Mouse (Mus musculus) right cerebral cortex, postnatal 14 days (tissue): ENCODE results near the gene Kcnc3.

Experiments used
- DNase-seq: peaks from one replicate; pipeline ENCODE4 v3.0.0; 2022

Gene Kcnc3

GRCm38 (mm10) chr7:44598336-44598735 is 7.9 kb downstream of the Kcnc3 start:
- no peak for DNase-seq

- no peak for DNase-seq
Measured at GRCm38 (mm10) chr7:44600691-44601262, 10.3 kb downstream of the Kcnc3 start.

GRCm38 (mm10) chr7:44601646-44602045 is 11.2 kb downstream of the Kcnc3 start:
- DNase-seq = no peak

DNA sequence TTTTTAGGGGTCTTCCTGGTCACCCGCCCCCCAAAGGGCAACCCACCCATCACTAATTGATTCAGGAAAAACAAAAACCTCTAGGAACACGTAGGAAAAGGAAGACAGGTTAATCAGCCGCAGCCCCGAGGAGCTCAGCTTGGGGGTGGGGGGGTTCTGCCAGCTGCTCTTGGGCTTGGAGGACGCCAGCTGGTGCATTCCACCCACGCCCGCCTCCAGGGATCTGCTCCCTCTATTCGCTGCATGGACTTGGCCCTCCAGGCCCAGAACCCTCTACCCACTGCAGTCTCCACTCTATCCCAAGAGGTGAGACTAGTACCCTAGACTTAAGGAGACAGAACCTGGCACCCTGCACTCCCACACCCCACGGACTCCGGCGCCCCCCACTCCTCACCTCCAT is 12.0 kb downstream of the Kcnc3 start:
- DNase-seq = peak; percentile 76

DNA sequence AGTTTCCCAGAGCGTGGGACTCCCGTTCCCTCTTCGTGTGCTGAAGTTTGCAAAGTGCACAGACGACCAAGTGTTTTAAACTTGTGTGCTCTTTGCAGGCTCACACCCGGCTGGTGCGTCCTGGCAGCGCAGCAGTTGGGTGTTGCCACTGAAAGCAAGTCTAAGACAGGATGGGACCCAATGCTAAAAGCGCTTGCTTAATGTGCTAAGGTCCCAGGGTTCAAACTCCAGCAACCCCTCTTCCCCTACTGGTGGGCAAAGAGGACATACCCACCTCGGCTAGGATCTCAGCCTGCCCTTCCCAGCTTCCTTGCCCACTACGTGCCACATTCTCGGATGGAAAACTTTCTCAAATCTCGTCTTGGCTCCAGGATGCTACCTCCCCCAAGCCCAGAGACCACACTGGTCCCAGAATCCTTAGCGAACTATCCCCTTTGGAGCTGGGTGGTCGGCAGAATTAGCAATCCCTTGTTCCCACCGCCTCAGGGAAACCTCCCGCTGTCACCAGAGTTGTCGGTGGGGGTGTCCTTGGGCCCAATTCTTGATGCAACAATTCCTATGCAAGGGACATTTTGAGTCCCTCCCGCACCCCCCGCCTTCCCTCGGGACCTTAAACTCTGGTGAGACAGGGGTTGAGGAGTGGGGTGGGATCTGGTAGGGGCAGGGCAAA is 12.9 kb downstream of the Kcnc3 start:
- DNase-seq = no peak

DNA sequence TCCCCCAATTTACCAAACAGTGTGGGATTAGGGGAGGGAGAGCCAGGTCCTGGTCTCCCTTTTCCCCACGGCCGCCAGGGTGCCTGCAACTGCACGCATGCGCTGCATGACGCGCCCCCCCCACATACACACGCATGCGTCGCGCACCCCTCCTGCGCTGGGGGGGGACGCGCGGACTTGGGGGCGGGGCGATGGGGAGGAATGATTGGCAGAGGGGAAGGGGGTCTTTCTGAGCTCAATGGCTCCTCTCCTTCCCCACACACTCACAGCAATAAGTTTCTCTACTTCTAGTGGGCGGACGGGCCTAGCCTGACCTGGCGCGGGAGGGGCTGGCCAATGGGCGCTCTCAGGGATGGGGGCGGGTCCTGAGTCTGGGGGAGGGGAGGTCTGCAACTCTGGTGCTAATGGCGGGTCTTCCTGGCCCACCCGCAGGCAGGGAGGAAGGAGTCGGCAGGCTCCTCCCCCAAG is 13.7 kb downstream of the Kcnc3 start:
- peak; percentile 62 for DNase-seq

DNA sequence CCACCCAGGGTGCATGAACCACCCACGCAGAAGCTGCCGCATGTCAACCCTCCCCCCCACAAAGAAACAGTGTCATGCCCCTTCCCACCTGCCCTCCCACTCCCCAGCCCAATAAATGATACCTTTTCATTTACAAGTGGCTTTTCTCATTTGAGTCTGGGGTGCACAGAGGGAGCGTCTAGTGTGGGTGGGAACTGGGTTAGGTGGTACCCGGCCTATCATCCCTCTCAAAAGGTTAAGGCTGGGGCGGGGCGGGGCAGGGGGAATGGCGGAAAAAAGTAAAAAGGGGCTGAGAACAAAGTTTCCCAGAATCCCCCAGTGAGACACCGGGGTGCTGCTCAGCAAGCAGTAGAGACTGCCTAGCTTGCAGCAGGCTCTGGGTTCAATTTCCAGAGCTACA is 14.2 kb downstream of the Kcnc3 start:
- no peak for DNase-seq

DNA sequence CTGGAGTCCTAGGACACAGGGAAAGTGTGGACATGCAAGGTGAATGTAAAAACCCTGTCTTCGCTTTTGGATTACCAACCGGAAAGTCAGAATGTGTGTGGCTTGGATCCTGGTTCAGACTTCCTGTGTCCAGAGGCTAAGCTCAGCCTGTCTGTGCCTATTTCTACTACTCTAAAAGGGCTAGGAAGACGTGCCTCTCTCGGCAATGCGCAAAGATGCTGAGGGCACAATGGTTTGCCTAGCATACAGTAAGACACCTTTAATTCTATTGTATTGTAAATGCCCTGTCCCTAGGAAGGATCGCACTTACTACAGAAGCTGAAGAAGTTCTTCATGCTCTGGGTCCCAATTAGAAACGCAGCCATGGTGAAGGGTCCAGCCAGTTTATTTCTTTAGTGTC is 15.0 kb downstream of the Kcnc3 start:
- no peak for DNase-seq

DNA sequence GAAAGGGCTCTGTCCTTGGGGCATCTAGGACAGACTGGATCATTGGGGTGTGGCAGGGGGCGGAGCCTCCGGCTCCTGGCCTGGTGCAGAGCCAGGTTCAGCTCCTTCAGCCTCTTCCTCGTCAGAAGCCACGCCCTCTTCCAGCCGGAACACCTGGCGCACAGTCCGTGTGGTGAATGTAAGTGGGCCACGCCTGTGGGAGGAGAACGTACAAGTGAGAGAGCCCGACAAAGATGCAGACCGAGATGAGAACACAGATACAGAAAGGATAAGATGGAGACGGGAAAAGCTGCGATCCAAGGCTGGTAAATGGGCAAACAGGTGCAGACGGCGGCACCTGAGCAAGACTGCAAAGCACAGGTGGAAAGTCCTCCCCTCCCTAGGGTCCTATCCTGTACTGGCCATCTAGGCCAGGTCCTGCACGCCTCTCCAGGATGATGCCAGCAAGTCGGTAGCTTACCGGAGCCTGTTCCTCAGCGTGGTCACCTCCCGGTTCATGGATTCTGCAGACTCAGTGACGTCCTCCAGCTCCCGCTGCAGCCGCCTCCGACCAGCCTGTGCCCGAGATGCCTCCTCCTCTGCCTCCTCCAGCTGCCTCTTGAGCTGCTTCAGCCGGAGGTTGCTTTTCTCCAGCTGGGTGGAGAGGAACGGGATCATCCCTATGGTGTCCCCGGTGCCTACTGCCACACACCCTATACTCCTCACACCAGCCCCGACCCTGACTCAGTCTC is 15.9 kb downstream of the Kcnc3 start:
- no peak for DNase-seq

DNA sequence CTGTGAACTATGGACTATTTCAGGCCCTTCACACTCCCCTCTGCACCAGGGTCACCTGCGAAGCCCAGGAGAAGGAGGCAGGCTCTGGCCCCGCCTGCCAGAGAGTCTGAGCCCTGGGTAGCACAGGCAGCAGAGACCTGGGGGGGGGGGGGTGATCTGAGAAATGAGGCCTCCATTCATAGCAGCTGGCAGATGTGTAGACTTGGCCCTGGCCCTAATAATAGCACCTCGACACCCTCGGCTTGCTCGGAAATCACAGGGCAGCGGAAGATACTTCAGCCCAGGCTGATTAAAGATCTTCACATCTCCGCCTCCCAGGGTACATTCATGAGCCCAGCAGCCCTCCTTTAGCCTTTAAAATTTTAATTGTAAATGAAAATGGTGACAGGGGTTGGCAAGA is 21.7 kb downstream of the Kcnc3 start:
- DNase-seq = no peak

DNA sequence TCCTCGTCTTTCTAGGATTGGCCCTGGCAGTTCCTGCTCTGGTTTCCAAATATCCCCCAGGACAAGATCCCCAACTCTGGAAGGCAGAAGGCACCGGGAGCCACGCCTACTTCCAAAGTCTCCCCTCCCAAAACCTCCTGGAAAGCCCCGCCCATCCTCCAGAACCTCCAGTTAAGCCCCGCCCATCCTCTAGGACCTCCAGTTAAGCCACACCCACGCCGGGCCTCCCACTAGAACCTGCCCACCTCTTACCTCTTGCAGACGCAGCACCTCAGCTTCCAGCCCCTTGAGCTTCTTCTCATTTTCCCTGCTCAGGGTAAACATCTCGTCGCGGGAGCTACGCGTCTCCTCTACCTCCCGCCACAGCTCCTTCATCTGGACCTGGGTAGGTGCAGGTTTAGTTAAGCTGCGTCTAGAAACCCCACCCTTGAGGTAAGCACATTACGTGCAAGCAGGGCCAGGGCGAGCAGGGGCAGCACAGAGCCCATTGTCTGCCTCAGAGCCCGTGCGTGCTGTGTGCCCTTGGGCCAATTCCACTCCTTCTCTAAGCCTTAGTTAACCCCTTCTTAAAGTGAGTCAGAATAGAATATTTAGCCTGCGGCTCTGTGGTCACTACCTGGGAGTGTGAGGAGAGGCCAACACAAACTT is 23.7 kb downstream of the Kcnc3 start:
- no peak for DNase-seq

- no peak for DNase-seq
Measured at GRCm38 (mm10) chr7:44615309-44615708, 24.8 kb downstream of the Kcnc3 start.

GRCm38 (mm10) chr7:44615987-44616386 is 25.5 kb downstream of the Kcnc3 start:
- DNase-seq = no peak

DNA sequence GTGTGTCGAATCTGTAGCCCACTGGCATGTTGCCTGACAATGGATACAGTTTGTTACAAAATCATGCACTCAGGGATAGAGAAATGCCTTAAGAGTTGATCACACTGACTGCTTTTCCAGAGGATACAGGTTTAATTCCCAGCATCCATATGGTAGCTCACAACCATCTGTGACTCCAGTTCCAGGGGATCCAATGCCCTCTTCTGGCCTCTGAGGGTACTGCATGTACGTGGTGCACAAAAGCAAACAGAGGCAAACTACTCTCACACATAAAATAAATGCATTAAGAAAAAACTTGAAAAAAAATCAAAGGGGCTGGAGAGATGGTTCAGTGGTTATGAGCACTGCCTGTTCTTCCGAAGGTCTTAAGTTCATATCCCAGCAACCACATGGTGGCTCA is 26.6 kb downstream of the Kcnc3 start:
- DNase-seq = no peak

DNA sequence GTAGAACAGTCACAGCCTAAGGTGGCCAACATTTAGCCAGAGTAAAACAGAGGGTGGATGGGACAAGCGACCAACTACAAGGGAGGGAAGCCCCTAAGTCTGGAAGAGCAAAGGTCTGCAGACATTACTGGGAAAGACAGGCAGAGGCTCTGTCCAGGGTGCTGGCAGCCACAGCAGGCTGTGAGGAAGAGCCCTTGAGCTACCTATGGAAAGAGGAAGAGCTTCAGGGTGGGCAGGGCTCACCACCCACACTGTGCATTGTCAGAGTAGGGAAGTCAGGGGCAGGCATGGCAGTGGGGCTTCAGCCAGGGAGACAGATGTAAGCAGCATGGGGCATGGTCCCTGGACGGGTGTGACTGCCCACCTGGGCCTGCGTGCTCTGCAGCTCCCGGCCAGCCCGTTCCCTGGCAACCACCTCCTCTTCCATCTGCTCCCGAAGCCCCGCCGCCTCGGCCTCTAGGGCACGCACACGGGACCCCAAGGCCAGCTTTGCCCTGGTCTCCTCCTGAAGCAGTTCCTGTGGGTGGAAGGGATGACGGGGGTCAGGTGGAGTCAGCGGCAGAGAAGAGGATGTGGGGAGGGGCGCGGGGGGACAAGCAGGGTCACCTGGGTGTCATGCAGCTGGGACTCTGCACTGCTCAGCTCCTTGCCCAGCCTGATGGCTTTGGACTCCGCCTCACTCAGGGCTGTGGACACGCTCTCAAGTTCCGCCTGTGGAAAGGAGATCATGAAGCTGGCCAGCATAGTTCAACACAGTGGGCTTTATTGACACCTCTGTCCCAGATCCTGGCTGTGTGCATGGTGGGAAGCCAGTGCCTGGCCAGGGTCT is 33.5 kb downstream of the Kcnc3 start:
- DNase-seq = no peak

- no peak for DNase-seq
Measured at GRCm38 (mm10) chr7:44624543-44624826, 34.0 kb downstream of the Kcnc3 start.

DNA sequence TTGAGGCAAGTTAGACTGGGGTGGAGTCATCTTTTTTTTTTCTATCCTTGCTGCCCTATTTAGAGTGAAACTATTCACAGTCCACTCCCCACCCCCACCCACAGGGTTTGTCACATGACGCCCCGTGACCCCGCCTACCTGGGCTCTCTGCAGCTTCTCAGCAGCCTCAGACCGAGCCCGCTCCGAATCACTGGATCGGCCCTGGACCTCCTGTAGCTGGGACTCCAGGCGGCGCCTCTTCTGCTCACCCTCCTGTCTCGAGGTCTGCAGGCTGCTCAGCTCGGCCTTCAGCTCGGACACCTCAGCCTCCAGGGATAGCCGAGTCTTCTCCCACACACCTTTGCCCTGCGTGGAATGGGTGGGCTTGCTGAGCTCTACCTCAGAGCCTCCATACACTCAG is 34.4 kb downstream of the Kcnc3 start:
- no peak for DNase-seq

DNA sequence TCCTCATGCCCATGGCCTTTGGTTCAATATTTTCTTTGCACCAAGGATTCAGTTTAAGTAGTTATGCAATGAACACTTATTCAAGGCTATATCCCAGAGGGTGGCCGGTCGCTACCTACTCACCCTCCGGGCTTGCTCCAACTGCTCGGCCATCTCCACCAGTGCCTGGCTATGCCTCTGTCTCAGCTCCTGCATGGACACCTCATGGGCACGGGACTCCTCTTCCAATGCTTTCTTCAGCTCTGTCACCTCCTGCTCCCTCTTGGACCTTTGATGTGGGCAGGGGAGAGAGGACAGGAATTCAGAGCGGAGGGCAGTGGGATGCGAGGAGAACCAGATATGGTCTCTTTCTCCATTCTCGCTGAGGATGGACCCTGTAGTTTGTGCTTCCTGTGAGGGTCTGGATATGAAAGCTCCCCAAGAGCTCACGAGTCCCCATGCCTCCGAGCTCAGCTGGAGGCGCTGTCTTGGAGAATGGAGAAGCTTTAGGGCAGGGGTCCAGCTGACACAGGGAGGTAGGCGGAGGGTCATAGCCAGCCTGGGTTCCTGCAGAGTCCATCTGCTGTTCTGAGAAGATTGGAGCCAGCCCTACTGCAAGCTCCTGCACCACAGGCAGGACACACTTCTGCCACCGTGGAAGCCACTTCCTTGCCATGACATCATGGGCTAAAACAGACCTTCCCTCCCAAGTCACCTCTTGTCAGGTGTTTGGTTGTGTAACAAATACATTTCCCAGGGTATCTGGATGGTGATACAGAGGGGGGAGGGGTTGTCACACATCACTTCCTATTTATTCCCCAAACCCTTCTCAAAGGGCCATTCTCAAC is 35.0 kb downstream of the Kcnc3 start:
- no peak for DNase-seq

GRCm38 (mm10) chr7:44626068-44626385 is 35.6 kb downstream of the Kcnc3 start:
- no peak for DNase-seq

DNA sequence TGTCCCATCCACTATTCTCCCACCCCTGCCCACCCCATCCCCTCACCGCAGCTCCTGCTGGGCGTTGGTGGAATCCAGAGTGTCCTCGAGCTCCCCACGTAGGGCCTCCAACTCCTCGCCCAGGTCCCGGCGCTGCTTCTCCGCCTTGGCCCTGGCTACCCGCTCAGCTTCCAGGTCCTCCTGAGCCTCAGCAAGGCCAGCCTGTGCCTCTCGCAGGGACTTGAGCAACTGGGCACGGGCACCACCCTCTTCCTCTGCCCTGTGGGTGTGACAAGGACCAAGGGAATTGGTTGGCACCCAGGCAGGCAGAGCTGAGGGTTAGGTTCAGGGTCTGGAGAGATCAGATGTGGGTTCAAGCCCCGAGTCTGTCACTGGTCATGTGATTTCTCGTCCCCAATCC is 36.5 kb downstream of the Kcnc3 start:
- DNase-seq = no peak

- DNase-seq = no peak
Measured at GRCm38 (mm10) chr7:44628402-44629034, 38.1 kb downstream of the Kcnc3 start.

DNA sequence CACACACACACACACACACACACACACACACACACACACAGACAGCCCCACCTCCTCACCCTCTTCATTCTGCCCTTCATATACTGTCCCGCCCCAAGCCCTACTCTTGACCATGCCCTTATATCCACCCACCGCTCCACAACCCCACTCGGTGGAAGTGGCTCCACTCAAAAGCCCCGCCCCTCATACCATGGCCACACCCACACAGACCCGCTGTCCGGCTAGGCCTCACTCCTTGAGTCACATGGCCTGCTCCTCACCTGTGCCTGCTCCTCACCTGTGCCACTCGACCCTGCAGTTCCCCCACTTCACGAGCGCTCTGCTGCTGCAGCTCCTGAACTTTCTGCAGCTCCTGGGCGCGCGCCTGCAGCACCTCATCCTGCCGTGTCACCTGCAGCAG is 40.0 kb downstream of the Kcnc3 start:
- DNase-seq = no peak
